Mouse (Mus musculus) ES-E14 (cell line): ENCODE measurements at regions not wholly inside any gene's neighbourhood (a gene's known extent, or its start where the extent isn't known, plus 50 kb on each side); places are given as distances from the start of the nearest gene placed in this dataset.

Source experiments
- DNase-seq: peaks from one replicate; pipeline ENCODE4 v3.0.0-alpha.2; 2013; ENCODE audit warnings: low read depth, low spot score
- H3K27ac ChIP-seq: 2 replicates; pipeline ENCODE4 v1.5.1; 2012; ENCODE audit warnings: low read depth, mild to moderate bottlenecking, low read length, moderate library complexity, mixed read lengths; ENCODE audit not compliant: poor library complexity, insufficient read depth, severe bottlenecking
- H3K36me3 ChIP-seq: 2 replicates; pipeline ENCODE4 v1.6.1; 2012; ENCODE audit warnings: mild to moderate bottlenecking, low read length, moderate library complexity, mixed read lengths; ENCODE audit not compliant: control insufficient read depth, poor library complexity, insufficient read depth, severe bottlenecking
- H3K4me1 ChIP-seq, 2 experiments: fragments of 150-350 bp in 1 of 2; sonication (generic) in 1 of 2; 2 replicates each; pipeline ENCODE4 v1.6.1; 2012; ENCODE audit warnings: low read length in 2 of 2, mild to moderate bottlenecking in 1 of 2, mixed read lengths in 1 of 2; ENCODE audit not compliant: control insufficient read depth in 2 of 2, insufficient read depth in 2 of 2, poor library complexity in 1 of 2
- H3K4me3 ChIP-seq, 2 experiments: fragments of 150-350 bp in 1 of 2; sonication (generic) in 1 of 2; 2 replicates each; pipeline ENCODE4 v1.5.1; 2012; ENCODE audit warnings: low read length in 2 of 2, low read depth in 1 of 2, mild to moderate bottlenecking in 1 of 2, mixed read lengths in 1 of 2; ENCODE audit not compliant: insufficient read depth in 1 of 2, poor library complexity in 1 of 2, severe bottlenecking in 1 of 2
- H3K9ac ChIP-seq: 2 replicates; pipeline ENCODE4 v1.6.1; 2012; ENCODE audit warnings: low read depth, mild to moderate bottlenecking, low read length, mixed read lengths; ENCODE audit not compliant: poor library complexity, insufficient read depth, severe bottlenecking
- H3K9me3 ChIP-seq: fragments of 150-350 bp; sonication (generic); 2 replicates; pipeline ENCODE4 v1.6.1; 2012; ENCODE audit warnings: low read depth, mild to moderate bottlenecking, low read length; ENCODE audit not compliant: control insufficient read depth, insufficient read depth
- CHD2 ChIP-seq: IDR thresholded peaks from 2 replicates; pipeline ENCODE4 v1.6.1; 2014; ENCODE audit warnings: mild to moderate bottlenecking, low read depth, low read length, inconsistent platforms
- HCFC1 ChIP-seq: IDR thresholded peaks from 2 replicates; pipeline ENCODE4 v1.6.1; 2012; ENCODE audit warnings: low read length, inconsistent platforms, borderline replicate concordance; ENCODE audit not compliant: insufficient read depth
- MAFK ChIP-seq: IDR thresholded peaks from 2 replicates; pipeline ENCODE4 v1.6.1; 2014; ENCODE audit warnings: mild to moderate bottlenecking, low read depth, low read length, inconsistent platforms; ENCODE audit not compliant: insufficient read depth
- ZC3H11A ChIP-seq: IDR thresholded peaks from 2 replicates; pipeline ENCODE4 v1.6.1; 2012; ENCODE audit warnings: low read depth, mild to moderate bottlenecking, inconsistent platforms, low read length, borderline replicate concordance
- ZNF384 ChIP-seq: IDR thresholded peaks from 2 replicates; pipeline ENCODE4 v1.6.1; 2012; ENCODE audit warnings: low read depth, low read length, inconsistent platforms
- in situ Hi-C, 2 experiments: fragments of 600-800 bp; cut with MboI; formaldehyde crosslinking; loops; one replicate each; pipeline ENCODE4 v1.15.1; 2025; ENCODE audit warnings: low sequenced_read_pairs in 2 of 2, inconsistent platforms in 1 of 2; ENCODE audit not compliant: unreplicated experiment in 2 of 2

- in situ Hi-C loops = no loop called here
- Histone ChIP-seq H3K9ac (no peak overlapping the region), H3K36me3 (no peaks in the 10 kb centered on the region), H3K4me3 (no peak overlapping the region), H3K4me1 (no peaks in the 10 kb centered on the region), H3K9me3 (no peaks in the 10 kb centered on the region), H3K27ac (no peak overlapping the region)
- DNase-seq = no peak
- TF ChIP-seq HCFC1 = no peak
- no peak for TF ChIP-seq MAFK
- no peak for TF ChIP-seq ZNF384
- TF ChIP-seq ZC3H11A = no peak
- TF ChIP-seq CHD2 = no peak
Observed at GRCm38 (mm10) chr11:42754481-42755272, 280.9 kb upstream of the Gm9972 start.

- in situ Hi-C loops = no loop called here
- no peaks in the 10 kb centered on the region for H3K4me1 ChIP-seq
- no peak overlapping the region for H3K4me3 ChIP-seq
- no peak overlapping the region for H3K9ac ChIP-seq
- no peak overlapping the region for H3K27ac ChIP-seq
- no peaks in the 10 kb centered on the region for H3K36me3 ChIP-seq
- TF ChIP-seq MAFK (no peak), HCFC1 (no peak), ZNF384 (no peak)
- no peaks in the 10 kb centered on the region for H3K9me3 ChIP-seq
- no peak for DNase-seq
Observed at GRCm38 (mm10) chr11:42755415-42755814, 280.1 kb upstream of the Gm9972 start.

- no peaks in the 10 kb centered on the region for H3K4me1 ChIP-seq
- no peak overlapping the region for H3K4me3 ChIP-seq
- no peak for TF ChIP-seq ZC3H11A
- no peak for TF ChIP-seq MAFK
- no peak for TF ChIP-seq ZNF384
- TF ChIP-seq CHD2 = no peak
- no peak for TF ChIP-seq HCFC1
- DNase-seq = no peak
- in situ Hi-C loops = no loop called here
- no peak overlapping the region for H3K27ac ChIP-seq
- H3K36me3 ChIP-seq = no peaks in the 10 kb centered on the region
- no peaks in the 10 kb centered on the region for H3K9me3 ChIP-seq
- no peak overlapping the region for H3K9ac ChIP-seq
Observed at GRCm38 (mm10) chr11:42765213-42765612, 270.3 kb upstream of the Gm9972 start.

GRCm38 (mm10) chr11:42775074-42775676, 260.4 kb upstream of the Gm9972 start:
- no peak for DNase-seq
- H3K27ac ChIP-seq = no peak overlapping the region
- in situ Hi-C loops = no loop called here
- H3K9me3 ChIP-seq = no peaks in the 10 kb centered on the region
- H3K4me3 ChIP-seq = no peak overlapping the region
- H3K9ac ChIP-seq = no peak overlapping the region
- no peak for TF ChIP-seq ZC3H11A
- TF ChIP-seq HCFC1 = no peak
- TF ChIP-seq MAFK = no peak
- no peak for TF ChIP-seq ZNF384
- TF ChIP-seq CHD2 = no peak
- no peaks in the 10 kb centered on the region for H3K4me1 ChIP-seq
- H3K36me3 ChIP-seq = no peaks in the 10 kb centered on the region
